Mouse (Mus musculus) testis, adult 2 months (tissue): ENCODE results near the gene Zmiz1. TPM values are rescaled to one million over a fixed set of nuclear protein-coding genes. Genes with fewer than 3 reads are reported as not detected.

ENCODE experiments used
- H3K27ac ChIP-seq: fragments of 200-500 bp; 2 replicates; pipeline ENCODE4 v1.5.1; 2012; ENCODE audit warnings: low read depth, low read length; ENCODE audit not compliant: control insufficient read depth, insufficient read depth
- H3K27me3 ChIP-seq: fragments of 200-500 bp; 2 replicates; pipeline ENCODE4 v1.6.1; 2012; ENCODE audit warnings: mild to moderate bottlenecking, low read length, moderate library complexity; ENCODE audit not compliant: control insufficient read depth, insufficient read depth
- H3K36me3 ChIP-seq: fragments of 200-500 bp; 2 replicates; pipeline ENCODE4 v1.6.1; 2012; ENCODE audit warnings: mild to moderate bottlenecking, low read length; ENCODE audit not compliant: control insufficient read depth, insufficient read depth
- H3K4me1 ChIP-seq: fragments of 200-500 bp; 2 replicates; pipeline ENCODE4 v1.6.1; 2012; ENCODE audit warnings: low read length; ENCODE audit not compliant: control insufficient read depth, insufficient read depth
- H3K4me3 ChIP-seq: fragments of 200-500 bp; 2 replicates; pipeline ENCODE4 v1.5.1; 2012; ENCODE audit warnings: low read depth, mild to moderate bottlenecking, low read length, moderate library complexity, mixed read lengths; ENCODE audit not compliant: control insufficient read depth
- CTCF ChIP-seq: fragments of 200-500 bp; IDR thresholded peaks from 2 replicates; pipeline ENCODE4 v1.5.1; 2012; ENCODE audit warnings: low read depth, mild to moderate bottlenecking, inconsistent platforms, low read length, moderate library complexity; ENCODE audit not compliant: control insufficient read depth, insufficient read depth, insufficient replicate concordance
- POLR2A ChIP-seq: fragments of 200-500 bp; IDR thresholded peaks from 2 replicates; pipeline ENCODE4 v1.6.1; 2012; ENCODE audit warnings: low read depth, mild to moderate bottlenecking, inconsistent platforms, low read length, moderate library complexity; ENCODE audit not compliant: control insufficient read depth
- polyA plus RNA-seq: library from polyadenylated mRNA; depleted of rRNA; stranded (reverse); fragments of >200 nt; gene quantifications from 2 replicates; pipeline ENCODE4 v1.2.3, GENCODE M21; 2012

Gene Zmiz1
- polyA plus RNA-seq, 1 experiment = 9.1 TPM

DNA sequence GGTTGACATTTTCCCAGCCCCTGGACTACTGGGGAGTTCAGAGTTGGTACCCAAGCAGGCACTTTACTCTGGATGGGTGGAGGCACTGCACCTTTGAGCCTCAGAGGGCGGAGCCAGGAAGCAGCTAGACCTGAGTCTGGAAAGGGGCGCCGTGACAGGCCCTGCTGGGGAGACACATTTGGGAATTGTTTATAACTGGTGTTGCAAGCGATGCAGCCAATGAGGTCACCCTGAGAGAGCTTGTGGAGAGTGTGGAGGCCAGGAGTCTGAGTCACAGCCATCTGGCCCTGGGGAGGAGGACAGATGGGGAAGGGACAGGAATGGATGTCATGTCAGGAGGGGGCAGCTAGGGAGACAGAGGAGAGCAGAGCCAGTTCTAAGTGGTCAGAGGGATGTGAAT, 60.7 kb downstream of the Zmiz1 start:
- Histone ChIP-seq H3K27me3 (no peaks in the 10 kb centered on the region), H3K36me3 (no peaks in the 10 kb centered on the region), H3K4me3 (no peak overlapping the region), H3K4me1 (peaks cover 5% of the 10 kb centered on the region; the same call in 1 of the 2 replicates), H3K27ac (no peak overlapping the region)
- no peak for TF ChIP-seq CTCF
- TF ChIP-seq POLR2A = no peak

DNA sequence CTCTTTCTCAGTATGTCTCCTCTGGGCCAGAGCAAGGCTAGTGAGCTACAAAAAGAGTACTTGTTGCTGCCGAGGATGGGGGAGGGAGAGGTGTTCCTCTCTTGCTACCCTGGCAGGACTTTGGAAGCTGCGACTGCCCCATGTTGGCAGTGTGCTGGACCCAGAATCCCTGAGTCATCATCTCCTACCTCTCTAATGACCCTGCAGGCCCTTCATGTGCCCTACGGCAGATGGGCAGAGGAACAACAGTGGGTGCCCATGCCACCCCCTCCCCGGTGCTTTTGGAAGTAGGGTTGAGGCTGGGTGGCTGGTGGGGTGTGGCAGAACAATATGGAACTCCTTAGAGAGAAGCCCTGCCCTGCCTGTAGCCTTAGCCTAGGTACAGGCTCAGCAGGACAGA, 61.6 kb downstream of the Zmiz1 start:
- H3K27ac ChIP-seq = no peak overlapping the region
- no peaks in the 10 kb centered on the region for H3K36me3 ChIP-seq
- peaks cover 5% of the 10 kb centered on the region; the same call in 1 of the 2 replicates for H3K4me1 ChIP-seq

DNA sequence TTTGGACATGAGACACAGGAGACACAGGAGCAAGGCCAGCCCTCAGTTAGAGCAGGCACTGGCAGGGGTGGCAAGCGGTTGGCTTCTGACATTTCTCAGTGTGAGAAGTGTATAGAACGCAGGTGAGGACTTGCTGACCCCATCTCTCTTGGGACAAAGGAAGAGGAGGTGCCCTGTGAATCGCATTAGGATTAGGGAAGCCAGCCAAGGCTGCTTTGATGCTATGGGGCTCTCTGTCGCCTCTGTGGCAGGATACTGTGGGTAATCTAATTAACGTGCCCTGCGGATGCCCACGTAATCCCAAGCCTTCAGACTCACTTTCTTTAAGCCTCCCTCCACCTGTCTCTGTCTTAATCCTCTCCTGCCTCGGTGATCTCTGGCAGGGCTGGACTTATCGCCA, 62.0 kb downstream of the Zmiz1 start:
- no peak for TF ChIP-seq POLR2A
- no peak for TF ChIP-seq CTCF
- no peak overlapping the region for H3K4me3 ChIP-seq
- peaks cover 5% of the 10 kb centered on the region; the same call in 1 of the 2 replicates for H3K4me1 ChIP-seq
- H3K36me3 ChIP-seq = no peaks in the 10 kb centered on the region
- H3K27ac ChIP-seq = no peak overlapping the region
- H3K27me3 ChIP-seq = no peaks in the 10 kb centered on the region

More for the DNA sequence above, 61.6 kb downstream of the Zmiz1 start:
- TF ChIP-seq POLR2A = no peak
- no peak for TF ChIP-seq CTCF
- Histone ChIP-seq H3K4me3 (no peak overlapping the region), H3K27me3 (no peaks in the 10 kb centered on the region)

DNA sequence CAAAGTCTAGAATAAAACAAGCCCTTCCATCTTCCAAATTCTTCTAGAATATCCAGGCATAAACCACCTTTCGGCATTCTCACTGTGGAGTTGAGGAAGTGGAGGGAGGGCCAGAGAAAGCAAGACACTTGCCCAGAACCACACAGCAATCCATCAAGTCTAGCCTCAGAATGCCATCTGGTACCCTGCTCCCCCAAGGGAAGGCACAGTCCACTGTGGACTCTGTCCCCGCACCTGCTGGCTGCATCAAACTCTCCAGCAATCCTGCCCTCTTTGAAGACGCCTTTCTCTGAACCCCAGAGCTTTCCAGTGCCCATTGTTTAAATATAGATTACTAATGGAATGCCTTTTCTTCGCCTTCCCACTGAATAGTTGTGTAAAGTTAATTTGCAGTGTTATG, 62.5 kb downstream of the Zmiz1 start:
- Histone ChIP-seq H3K36me3 (no peaks in the 10 kb centered on the region), H3K4me3 (no peak overlapping the region), H3K4me1 (peaks cover 5% of the 10 kb centered on the region; the same call in 1 of the 2 replicates), H3K27ac (no peak overlapping the region), H3K27me3 (no peaks in the 10 kb centered on the region)
- TF ChIP-seq POLR2A (no peak), CTCF (no peak)

DNA sequence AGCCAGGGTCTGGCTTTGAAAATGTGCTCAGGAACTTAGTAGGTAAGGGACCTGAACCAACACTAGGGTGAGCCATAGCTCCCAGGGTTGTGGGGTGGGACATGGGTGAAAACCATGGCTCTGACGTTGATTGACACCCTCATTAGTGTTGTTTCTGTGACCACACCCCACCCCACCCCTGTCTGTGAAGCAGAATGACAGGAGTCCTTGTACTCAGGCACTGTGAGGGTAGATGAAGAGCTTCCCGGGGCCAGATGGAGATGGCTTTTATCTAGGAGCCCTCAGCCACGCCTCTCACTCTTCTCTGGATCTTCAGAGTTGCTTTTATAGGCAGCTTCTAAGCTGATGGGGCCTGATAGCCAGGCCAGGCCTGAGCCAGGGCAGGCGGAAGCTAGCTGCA, 63.4 kb downstream of the Zmiz1 start:
- Histone ChIP-seq H3K27ac (no peak overlapping the region), H3K4me1 (peaks cover 2% of the 10 kb centered on the region; the same call in 1 of the 2 replicates), H3K36me3 (no peaks in the 10 kb centered on the region), H3K27me3 (no peaks in the 10 kb centered on the region), H3K4me3 (no peak overlapping the region)
- TF ChIP-seq CTCF (no peak), POLR2A (no peak)

DNA sequence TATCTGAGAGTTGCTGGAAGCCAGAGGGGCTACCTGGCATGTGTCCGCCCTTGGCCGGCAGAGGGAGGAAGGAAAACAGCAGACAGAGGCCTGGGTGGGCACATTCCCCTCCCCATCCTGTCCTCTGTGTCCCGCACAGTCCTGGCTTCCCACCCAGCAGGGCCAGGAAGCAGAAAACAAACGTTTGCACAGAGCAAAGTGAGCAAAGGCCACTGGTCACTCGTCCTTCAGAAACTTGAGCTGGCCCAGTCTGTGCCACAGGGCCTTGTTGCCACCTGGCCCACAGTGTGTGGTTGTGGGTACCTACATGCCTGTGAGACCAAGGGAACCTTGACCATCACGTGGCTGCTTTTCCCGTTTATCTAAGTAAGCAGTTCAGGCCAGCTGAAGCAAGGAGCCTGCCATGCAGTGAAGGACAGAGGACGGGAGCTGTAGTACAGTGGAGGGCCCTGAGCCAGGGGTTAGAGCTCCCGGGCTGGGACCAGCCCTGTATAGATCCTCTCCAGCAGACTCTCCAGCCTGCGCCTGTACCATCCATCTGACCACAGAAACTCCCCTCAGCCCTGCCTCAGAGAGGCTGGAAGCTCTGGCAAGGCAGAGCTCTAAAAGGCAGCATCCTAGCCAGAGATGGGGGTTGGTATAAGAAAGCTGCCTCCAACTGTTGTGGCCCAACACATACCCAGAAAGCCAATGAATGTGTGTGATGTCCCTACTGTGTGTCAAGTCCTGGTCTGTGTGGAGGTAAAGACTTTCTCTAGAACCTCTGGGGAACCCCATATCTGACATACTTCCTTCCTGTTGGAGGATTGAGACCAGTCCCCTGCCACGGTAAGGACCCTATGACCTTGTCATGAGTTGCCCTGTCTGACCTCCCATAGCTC, 64.5 kb downstream of the Zmiz1 start:
- Histone ChIP-seq H3K4me3 (no peak overlapping the region), H3K27ac (peak overlapping the region; percentile 12; the same call in 1 of the 2 replicates), H3K36me3 (no peaks in the 10 kb centered on the region), H3K4me1 (peaks cover 2% of the 10 kb centered on the region; the same call in 1 of the 2 replicates), H3K27me3 (no peaks in the 10 kb centered on the region)
- TF ChIP-seq POLR2A (no peak), CTCF (no peak)

DNA sequence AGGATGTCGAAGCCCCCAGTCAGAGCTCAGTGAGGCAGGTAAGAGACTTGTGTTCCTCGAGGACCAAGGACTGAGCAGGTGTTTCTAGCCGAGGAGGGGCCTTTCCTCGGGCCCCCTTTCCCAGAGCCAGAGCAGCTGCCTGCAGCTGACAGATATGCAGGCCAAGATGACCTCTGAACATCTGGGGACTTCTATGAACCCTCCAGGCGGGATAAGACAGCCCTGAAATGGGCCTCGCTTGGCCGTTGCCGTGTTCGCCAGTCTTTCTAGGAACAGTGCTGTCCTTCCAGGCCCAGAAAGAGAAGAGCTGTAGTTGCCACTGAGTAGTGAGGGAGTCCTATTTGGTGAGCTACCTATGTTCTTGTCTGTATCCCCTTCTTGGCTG, 65.1 kb downstream of the Zmiz1 start:
- no peaks in the 10 kb centered on the region for H3K27me3 ChIP-seq
- H3K27ac ChIP-seq = no peak overlapping the region
- no peak for TF ChIP-seq POLR2A
- no peak for TF ChIP-seq CTCF
- H3K4me1 ChIP-seq = peaks cover 2% of the 10 kb centered on the region; the same call in 1 of the 2 replicates
- H3K4me3 ChIP-seq = no peak overlapping the region
- H3K36me3 ChIP-seq = no peaks in the 10 kb centered on the region
